8 mouse cellular contexts compared by ENCODE assay signal in genomic region chr1:98095991-98096330, GRCm38 (mm10). TPM values are rescaled to one million over a fixed set of nuclear protein-coding genes. Genes with fewer than 3 reads are reported as not detected.
DNase-seq lines count a peak whose midpoint lies in the region; ATAC-seq and TF ChIP-seq lines count a peak whose summit lies in the region.

No protein-coding gene starts in this region.

- peak overlapping the region; percentile 93 for H3K27ac ChIP-seq in heart, embryonic 10.5 days
- H3K27ac ChIP-seq in forebrain, embryonic 15.5 days (replicated peaks): peak overlapping the region; percentile 88
- no peak overlapping the region for H3K27ac ChIP-seq in macrophage

- H3K4me1 ChIP-seq in heart, embryonic 10.5 days: peaks cover 12% of the 10 kb centered on the region
- peaks cover 26% of the 10 kb centered on the region for H3K4me1 ChIP-seq in forebrain, embryonic 15.5 days

- no peaks in the 10 kb centered on the region for H3K36me3 ChIP-seq in heart, embryonic 10.5 days
- H3K36me3 ChIP-seq in C2C12 (ENCODE audit: control insufficient read depth, insufficient read depth) (no peaks in the 10 kb centered on the region), macrophage (ENCODE audit: inconsistent target) (no peaks in the 10 kb centered on the region)
- H3K36me3 ChIP-seq in forebrain, embryonic 15.5 days: no peaks in the 10 kb centered on the region

- no peaks in the 10 kb centered on the region for H3K9me3 ChIP-seq in heart, embryonic 10.5 days
- H3K9me3 ChIP-seq in forebrain, embryonic 15.5 days: no peaks in the 10 kb centered on the region

- peak; percentile 78 for DNase-seq in heart, embryonic 10.5 days (ENCODE audit: low spot score)
- no peak for DNase-seq in heart, adult 8-10 months (ENCODE audit: low spot score)
- DNase-seq in adrenal gland, postnatal 10 days: no peak
- DNase-seq in embryo, embryonic 11 days: no peak

- H3K79me2 ChIP-seq in C2C12 (ENCODE audit: control insufficient read depth, insufficient read depth): peaks cover 37% of the 10 kb centered on the region
- H3K79me2 ChIP-seq in macrophage (ENCODE audit: inconsistent target): no peaks in the 10 kb centered on the region; the same call in none of the 2 replicates

- H3K4me2 ChIP-seq in forebrain, embryonic 15.5 days (replicated peaks): peak overlapping the region; percentile 69

- peaks cover 7% of the 10 kb centered on the region for H3K79me3 ChIP-seq in C2C12 (ENCODE audit: low read depth)

- no peaks in the 10 kb centered on the region for H3K27me3 ChIP-seq in heart, embryonic 10.5 days (ENCODE audit: insufficient read depth, poor library complexity, severe bottlenecking)
- no peaks in the 10 kb centered on the region for H3K27me3 ChIP-seq in C2C12 (ENCODE audit: control insufficient read depth, insufficient read depth, insufficient read length)
- no peaks in the 10 kb centered on the region for H3K27me3 ChIP-seq in forebrain, embryonic 15.5 days

- H3K9ac ChIP-seq in forebrain, embryonic 15.5 days (replicated peaks): peak overlapping the region; percentile 87

- no peak for TF ChIP-seq CTCF in C2C12 (IDR thresholded peaks at IDR 0.05; ENCODE audit: control insufficient read depth, insufficient read depth, insufficient read length)

- H3K4me3 ChIP-seq in heart, embryonic 10.5 days: peak overlapping the region; percentile 82
- H3K4me3 ChIP-seq in C2C12 (ENCODE audit: insufficient read depth, poor library complexity, severe bottlenecking): peak overlapping the region; percentile 55
- H3K4me3 ChIP-seq in forebrain, embryonic 15.5 days: peak overlapping the region; percentile 93
- peak overlapping the region; percentile 32 for H3K4me3 ChIP-seq in macrophage (ENCODE audit: inconsistent target)

- H3ac ChIP-seq in C2C12 (ENCODE audit: control insufficient read depth, insufficient read length, low read depth): peak overlapping the region; percentile 78

- WGBS in heart, embryonic 10.5 days: 22% methylated on average over 9 of the region's 9 CpGs
- WGBS in forebrain, embryonic 15.5 days: 29% methylated on average over 9 of the region's 9 CpGs
- 23% methylated on average over 7 of the region's 9 CpGs for WGBS in macrophage (ENCODE audit: missing documents)

- ATAC-seq in forebrain, embryonic 15.5 days (replicated peaks): no peak
- no peak for ATAC-seq in inflammation-experienced regulatory T-cells, adult 6 months

TF ChIP-seq in C2C12, 6 proteins besides CTCF, POLR2A, EP300 and RAD21:
- TF ChIP-seq MYOG (IDR thresholded peaks at IDR 0.05; ENCODE audit: control insufficient read depth, extremely low read depth, insufficient read length) (no peak), MYOD1 (IDR thresholded peaks at IDR 0.05; ENCODE audit: control insufficient read depth, insufficient read length, low read depth) (no peak), MAX (IDR thresholded peaks at IDR 0.05) (no peak), CEBPB (IDR thresholded peaks at IDR 0.05; ENCODE audit: low read depth) (no peak), USF1 (IDR thresholded peaks at IDR 0.05; ENCODE audit: low read depth) (no peak), FOSL1 (IDR thresholded peaks at IDR 0.05; ENCODE audit: insufficient read depth, low read length, poor library complexity, severe bottlenecking) (no peak)

RNA-seq across cellular contexts. Expression of gene Pam, which starts 0.5 kb away (rescaled TPM):
- 88.8 and 231 TPM in 2 replicates for polyA plus RNA-seq in heart, embryonic 10.5 days (2016; fragmentation: Nextera tagmentation; extraction: Ambion mirVana)
- total RNA-seq in heart, adult 8-10 months (2022): 100 to 1,000 TPM; 632 to 807 (median 708) TPM
- 27.6 TPM for polyA plus RNA-seq in C2C12 (2012; fragmentation: generic; extraction: Trizol)
- 56.1 and 57.9 TPM in 2 replicates for polyA plus RNA-seq in forebrain, embryonic 15.5 days (2015; fragmentation: Nextera tagmentation; extraction: Ambion mirVana)
- 100 to 1,000 TPM in 10 of 26 experiments, 10 to 100 TPM in 16; 26.6 to 528 (median 87.6) TPM for total RNA-seq in macrophage (2018; cell fraction: chromatin; rRNA removed)
- total RNA-seq in macrophage (2018; cell fraction: cytosol; rRNA removed): 10 to 100 TPM in 25 of 26 experiments, 1 to 10 TPM in 1; 7.6 to 56.8 (median 24.3) TPM
- 100 to 1,000 TPM in 7 of 26 experiments, 10 to 100 TPM in 19; 24.8 to 268 (median 78.5) TPM for total RNA-seq in macrophage (2018; cell fraction: nucleus; rRNA removed)
- polyA plus RNA-seq in macrophage (2018): 19.5 to 50.6 TPM (median 32.9 TPM) in 3 replicates
- 100 to 1,000 TPM; 205 to 219 TPM for total RNA-seq in adrenal gland, postnatal 10 days (2021)
- 1 to 10 TPM; 1.5 to 5.3 (median 3.8) TPM for polyA plus RNA-seq in inflammation-experienced regulatory T-cells, adult 6 months (2017; shearing (Covaris generic))

Comparison
In these comparisons a context has a peak if more than half of its experiments do, and no peak if none do; other contexts are left out.
1. H3K4me3 ChIP-seq: peak in every context shown above with its lines; median percentile 93 in forebrain, embryonic 15.5 days; 82 in heart, embryonic 10.5 days; 55 in C2C12; 32 in macrophage.